Mouse (Mus musculus): Measurements from ENCODE around the gene Islr2. TPM values are rescaled to one million over a fixed set of nuclear protein-coding genes. Genes with fewer than 3 reads are reported as not detected.

Islr2 gene
- total RNA-seq, 2 experiments from 2014 or later = 75.1 to 80.7 TPM

DNA sequence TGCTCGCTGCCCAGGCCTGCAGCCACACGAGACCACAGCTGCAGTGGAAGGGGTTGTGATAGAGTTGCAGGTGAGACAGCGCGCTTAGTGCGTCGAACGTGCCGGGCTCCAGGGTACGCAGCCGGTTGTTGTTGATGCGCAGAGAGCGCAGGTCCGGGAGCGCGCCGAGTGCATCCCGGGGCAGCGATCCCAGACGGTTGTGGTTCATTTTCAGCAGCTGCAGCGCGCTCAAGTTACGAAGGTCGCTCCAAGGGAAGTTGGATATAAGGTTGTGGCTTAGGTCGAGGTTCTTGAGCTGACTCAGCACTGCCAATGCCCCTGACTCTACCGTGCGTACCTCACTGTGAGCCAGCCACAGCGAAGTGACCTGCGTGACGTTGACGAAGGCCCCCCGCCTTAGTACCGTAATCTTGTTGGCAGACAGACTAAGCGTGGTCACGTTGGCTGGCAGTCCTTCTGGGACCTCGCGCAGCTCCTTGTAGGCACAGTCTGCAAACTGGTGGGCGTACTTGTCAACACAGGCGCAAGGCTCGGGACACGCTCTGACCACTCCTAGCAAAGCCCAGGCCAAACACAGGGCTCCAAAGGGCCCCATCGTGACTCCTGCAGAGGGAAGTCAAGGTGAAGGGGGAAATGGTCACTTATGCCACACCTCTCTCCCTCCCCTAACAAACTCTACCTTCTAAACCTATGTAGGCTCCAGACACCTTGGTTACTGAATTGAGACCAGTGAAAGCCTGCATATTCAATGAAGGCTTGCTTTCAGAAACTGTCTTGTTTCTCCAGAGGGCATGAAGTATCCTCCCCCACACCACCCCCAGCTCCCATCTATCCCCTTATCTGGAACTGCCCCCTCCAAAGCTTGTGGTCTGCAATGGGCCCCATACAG, 4.5 kb downstream of the Islr2 start:
- intact Hi-C loops (cut with DNase I) = loop anchor here (2.0 kb wide), 1 partner anchor 87 kb away; no protein-coding TSS in a partner anchor
- peak; percentile 62 to 64 for DNase-seq (ENCODE audit: low spot score in 2 of 2)

DNA sequence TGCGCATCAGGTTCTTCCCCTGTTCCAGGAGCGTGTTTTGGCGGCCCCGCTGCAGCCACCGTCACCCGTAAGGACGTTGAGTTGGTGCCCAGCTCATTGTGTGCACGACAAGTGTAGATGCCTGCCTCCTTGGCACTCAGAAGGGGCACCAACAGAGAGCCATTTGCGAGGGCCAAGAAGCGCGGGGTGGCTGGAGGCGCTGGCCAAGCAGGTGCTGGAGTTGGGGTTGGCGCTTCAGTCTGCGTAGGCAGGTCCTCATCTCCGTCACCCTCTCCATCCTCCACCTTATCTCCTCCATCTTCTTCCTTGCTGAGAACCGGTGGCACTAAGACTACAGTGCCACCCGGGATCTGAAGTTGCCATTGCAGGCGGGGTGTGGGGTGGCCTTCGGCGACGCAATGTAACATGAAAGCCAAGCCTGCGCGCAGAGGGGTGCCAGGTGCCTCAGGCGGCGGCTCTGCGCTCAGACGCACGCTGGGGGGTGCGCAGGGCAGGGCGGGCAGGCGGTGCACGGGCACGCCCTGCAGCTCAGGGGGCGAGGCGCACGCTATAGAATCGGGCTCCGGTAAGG, 5.2 kb downstream of the Islr2 start:
- peak in 1 of 2 experiments; percentile 62 for DNase-seq (ENCODE audit: low spot score in 2 of 2)
- intact Hi-C loops (cut with DNase I) = loop anchor here (2.0 kb wide), 1 partner anchor 86 kb away; no protein-coding TSS in a partner anchor

GRCm38 (mm10) chr9:58197781-58198701, 6.1 kb downstream of the Islr2 start:
- intact Hi-C loops (cut with DNase I) = loop anchor here (2.0 kb wide), 2 partner anchors 21 to 85 kb away; no protein-coding TSS in a partner anchor
- peak; percentile 73 to 81 for DNase-seq (ENCODE audit: low spot score in 2 of 2)

DNA sequence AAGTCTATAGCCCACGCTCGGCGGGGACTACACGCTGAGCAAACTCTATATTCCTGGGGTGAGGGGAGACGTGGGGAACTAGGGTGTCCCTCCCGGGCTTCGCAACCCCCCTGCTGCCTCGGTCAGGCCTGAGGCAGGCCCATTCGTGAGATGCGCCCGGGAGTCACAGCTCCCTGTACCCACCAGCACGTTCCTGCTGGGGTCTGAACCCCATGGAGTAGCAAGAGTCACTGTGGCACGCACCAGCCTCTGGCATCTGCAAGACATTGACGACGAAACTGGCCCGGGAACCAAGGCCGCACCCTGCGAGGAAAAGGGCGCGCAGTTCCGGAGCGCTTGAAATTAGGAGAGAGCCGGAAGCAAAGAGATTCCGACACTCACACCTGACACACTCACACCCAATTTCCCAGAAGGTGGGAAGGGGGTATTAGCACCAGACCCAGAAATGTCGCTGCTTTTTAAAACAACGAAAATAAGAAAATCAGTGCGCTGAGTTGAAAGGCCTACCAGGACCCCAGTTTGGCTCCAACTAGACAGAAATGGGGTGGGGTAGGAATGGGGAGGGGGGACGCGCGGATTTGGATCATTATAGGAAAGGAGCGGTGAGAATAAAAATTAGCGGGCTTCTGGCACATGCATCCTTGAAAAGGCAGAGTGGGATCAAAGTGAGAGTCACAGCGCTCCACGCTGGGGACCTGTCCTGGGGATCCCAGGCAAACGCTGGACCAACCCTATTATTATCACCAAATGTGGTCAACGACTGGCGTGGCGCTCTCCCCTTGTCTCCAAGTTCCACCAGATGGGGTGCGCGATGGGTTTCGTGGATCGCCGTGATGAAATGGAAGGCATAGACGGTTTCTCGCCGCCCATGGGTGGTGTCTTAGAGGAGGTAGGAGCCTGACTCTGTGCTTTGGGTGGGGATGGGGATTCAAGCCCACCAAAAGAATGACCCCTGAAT, 7.2 kb downstream of the Islr2 start:
- intact Hi-C loops (cut with DNase I) = loop anchor here (2.0 kb wide), 1 partner anchor 20 kb away; no protein-coding TSS in a partner anchor
- DNase-seq (ENCODE audit: low spot score in 2 of 2) = peak in 1 of 2 experiments; percentile 26

- intact Hi-C loops (cut with DNase I) = loop anchor here (2.0 kb wide), 1 partner anchor 19 kb away; no protein-coding TSS in a partner anchor
- no peak for DNase-seq (ENCODE audit: low spot score in 2 of 2)
Observed at GRCm38 (mm10) chr9:58196141-58196540, 8.0 kb downstream of the Islr2 start.

DNA sequence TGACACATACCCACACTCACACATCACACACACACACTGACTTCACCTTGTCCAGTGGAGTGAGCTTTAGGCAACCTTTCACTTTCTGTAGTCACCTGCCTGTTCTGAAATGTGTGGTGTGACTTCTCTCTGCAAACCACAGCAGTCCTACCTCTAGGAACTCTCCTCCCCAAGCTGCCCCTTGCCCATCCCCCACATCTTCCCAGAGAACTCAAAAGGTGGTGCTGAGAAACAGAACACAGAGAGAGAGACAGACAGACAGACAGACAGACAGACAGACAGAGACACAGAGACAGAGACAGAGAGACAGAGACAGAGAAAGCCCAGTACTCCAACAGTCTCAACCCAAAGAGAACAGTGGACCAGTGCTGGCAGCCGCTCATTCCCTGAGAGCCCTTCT, 8.4 kb downstream of the Islr2 start:
- intact Hi-C loops (cut with DNase I) = loop anchor here (2.0 kb wide), 1 partner anchor 19 kb away; no protein-coding TSS in a partner anchor

GRCm38 (mm10) chr9:58194222-58194621, 9.9 kb downstream of the Islr2 start:
- intact Hi-C loops (cut with DNase I) = no loop called here

More for the DNA sequence above, 8.4 kb downstream of the Islr2 start:
- no peak for DNase-seq (ENCODE audit: low spot score in 2 of 2)

GRCm38 (mm10) chr9:58184456-58184855, 19.7 kb downstream of the Islr2 start:
- intact Hi-C loops (cut with DNase I) = no loop called here
- DNase-seq (ENCODE audit: low spot score in 2 of 2) = no peak

More at GRCm38 (mm10) chr9:58194222-58194621, 9.9 kb downstream of the Islr2 start:
- no peak for DNase-seq (ENCODE audit: low spot score in 2 of 2)

GRCm38 (mm10) chr9:58179390-58179789, 24.7 kb downstream of the Islr2 start:
- intact Hi-C loops (cut with DNase I) = no loop called here
- no peak for DNase-seq (ENCODE audit: low spot score in 2 of 2)

DNA sequence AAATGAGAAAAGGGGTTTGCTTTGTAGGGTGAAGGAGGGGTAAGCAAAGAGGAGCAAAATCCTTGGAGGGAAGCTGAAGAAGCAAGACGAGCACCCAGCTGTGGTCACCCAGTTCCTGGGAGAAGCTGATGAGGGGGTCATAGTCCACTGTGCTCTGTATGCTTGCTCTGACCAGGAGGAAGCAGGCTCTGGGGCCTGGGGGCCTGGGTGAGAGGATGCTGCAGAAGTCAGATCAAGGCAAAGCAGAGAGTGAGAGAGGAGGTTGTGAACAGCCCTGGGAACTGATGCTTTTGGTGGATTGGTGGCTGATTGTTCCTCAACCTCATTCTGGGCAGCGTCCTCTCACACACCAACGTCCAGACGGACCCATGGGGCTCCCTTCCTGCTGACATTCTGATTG, 27.0 kb downstream of the Islr2 start:
- intact Hi-C loops (cut with DNase I) = loop anchor here (2.0 kb wide), 1 partner anchor 20 kb away; no protein-coding TSS in a partner anchor
- no peak for DNase-seq (ENCODE audit: low spot score in 2 of 2)

GRCm38 (mm10) chr9:58175745-58176487, 28.2 kb downstream of the Islr2 start:
- peak in 1 of 2 experiments; percentile 74 for DNase-seq (ENCODE audit: low spot score in 2 of 2)
- intact Hi-C loops (cut with DNase I) = loop anchor here (2.0 kb wide), 2 partner anchors 21 to 65 kb away; no protein-coding TSS in a partner anchor

DNA sequence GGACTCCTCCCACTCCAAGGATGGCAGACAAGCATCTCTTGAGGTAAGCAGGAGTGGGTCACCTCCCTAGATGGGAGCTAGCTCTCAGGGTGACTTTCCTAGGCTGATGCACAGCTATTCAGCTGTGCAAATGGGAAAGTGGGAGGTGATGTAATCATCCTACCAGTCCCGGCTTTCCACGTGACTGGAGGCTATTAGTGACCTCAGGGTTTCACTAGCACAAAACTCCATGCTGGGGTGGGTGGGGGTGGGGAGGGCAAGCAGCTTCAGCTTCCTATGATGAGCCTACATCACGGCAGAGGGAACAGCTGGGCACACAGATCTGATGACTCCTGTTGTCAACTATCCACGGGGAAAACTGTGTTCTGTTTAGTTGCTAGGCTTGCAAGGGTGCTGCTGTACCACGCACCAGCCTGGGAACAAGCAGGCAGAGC, 29.3 kb downstream of the Islr2 start:
- intact Hi-C loops (cut with DNase I) = loop anchor here (2.0 kb wide), 1 partner anchor 64 kb away; no protein-coding TSS in a partner anchor
- peak in 1 of 2 experiments; percentile 58 for DNase-seq (ENCODE audit: low spot score in 2 of 2)

DNA sequence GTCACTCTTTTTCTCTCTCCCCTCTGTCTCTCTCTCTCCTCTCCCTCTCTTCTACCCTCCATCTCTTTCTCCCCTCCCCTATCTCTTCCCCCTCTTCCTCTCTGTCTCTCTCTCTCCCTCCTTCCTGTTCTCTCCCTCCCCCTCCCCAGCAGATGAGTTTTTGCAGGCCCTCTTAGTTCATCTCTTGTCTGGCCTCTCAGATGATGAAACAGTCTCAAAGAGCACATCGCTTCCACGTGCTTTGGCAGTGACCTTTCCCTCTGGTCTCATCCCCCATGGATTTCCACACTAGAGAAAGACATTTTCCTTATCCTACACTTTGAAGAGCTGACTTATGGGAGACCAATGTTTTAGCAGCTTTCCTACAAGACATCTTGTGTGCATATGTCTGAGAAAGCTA, 31.3 kb downstream of the Islr2 start:
- intact Hi-C loops (cut with DNase I) = no loop called here
- no peak for DNase-seq (ENCODE audit: low spot score in 2 of 2)

DNA sequence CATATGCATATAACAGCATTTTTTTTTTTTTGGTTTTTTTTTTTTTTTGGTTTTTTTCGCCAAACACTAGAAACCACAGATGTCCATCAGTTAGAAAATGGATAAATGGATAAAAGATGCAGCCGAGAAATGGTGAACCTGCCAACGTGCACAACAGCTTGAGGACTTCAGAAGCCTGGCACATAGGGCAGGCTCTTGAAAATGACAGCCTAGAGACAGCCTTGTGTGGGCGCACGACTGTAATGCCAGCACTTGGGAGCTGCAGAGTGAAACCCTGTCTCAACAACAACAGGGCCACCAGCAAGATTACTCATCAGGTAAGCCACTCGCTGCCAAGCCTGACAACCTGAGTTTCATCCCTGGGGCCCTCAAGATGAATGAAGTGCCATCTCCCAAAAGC, 34.7 kb downstream of the Islr2 start:
- intact Hi-C loops (cut with DNase I) = no loop called here
- no peak for DNase-seq (ENCODE audit: low spot score in 2 of 2)

GRCm38 (mm10) chr9:58168880-58169279, 35.2 kb downstream of the Islr2 start:
- intact Hi-C loops (cut with DNase I) = no loop called here
- DNase-seq (ENCODE audit: low spot score in 2 of 2) = no peak

DNA sequence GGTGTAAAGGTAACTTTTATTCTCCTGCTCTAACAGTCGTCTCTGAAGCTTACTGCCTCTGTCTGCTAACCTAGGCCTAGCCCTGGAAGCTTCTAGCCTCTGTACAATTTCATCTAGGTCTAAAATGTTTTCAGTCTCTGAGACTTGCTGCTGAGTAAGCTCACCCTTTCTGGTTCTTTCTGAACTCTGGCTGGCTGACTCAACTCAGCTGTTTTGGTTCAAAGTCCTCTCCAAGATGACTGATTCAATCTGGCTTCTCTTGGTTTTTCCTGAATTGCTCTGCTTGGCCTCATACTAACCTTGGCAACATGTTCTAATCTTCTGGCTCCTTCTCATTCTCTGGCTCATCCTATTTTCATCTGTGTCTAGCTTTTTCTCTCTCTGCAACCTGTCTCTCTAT, 38.3 kb downstream of the Islr2 start:
- DNase-seq (ENCODE audit: low spot score in 2 of 2) = no peak
- intact Hi-C loops (cut with DNase I) = no loop called here

DNA sequence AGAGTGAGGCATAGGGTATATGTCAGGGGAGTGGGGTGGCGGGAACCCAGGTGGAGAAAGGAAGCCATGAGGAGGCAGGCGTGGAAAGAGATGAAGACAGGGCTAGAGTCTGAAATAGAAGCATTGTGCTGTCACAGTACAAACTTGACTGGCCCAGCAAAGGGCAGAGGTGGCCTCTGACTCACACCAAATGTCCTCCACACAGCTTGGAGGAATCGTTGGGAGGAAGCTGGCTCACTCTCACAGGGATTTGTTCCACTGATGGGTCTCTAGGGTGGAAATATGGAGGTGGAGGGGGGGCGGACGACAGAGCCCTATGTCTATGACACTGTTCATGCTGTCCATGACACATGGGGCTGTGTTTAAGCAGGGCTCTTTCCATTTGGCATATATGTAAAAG, 41.0 kb downstream of the Islr2 start:
- intact Hi-C loops (cut with DNase I) = no loop called here
- DNase-seq (ENCODE audit: low spot score in 2 of 2) = no peak

Data from left cerebral cortex, postnatal 36 days (tissue).